Mouse (Mus musculus) lung, postnatal 14 days (tissue): ENCODE results near the gene Med21.

Experiments used
- DNase-seq: peaks from one replicate; pipeline ENCODE4 v3.0.0; 2021

Gene Med21

GRCm38 (mm10) chr6:146685781-146686308 is 43.5 kb downstream of the Med21 start:
- DNase-seq = peak; percentile 74

DNA sequence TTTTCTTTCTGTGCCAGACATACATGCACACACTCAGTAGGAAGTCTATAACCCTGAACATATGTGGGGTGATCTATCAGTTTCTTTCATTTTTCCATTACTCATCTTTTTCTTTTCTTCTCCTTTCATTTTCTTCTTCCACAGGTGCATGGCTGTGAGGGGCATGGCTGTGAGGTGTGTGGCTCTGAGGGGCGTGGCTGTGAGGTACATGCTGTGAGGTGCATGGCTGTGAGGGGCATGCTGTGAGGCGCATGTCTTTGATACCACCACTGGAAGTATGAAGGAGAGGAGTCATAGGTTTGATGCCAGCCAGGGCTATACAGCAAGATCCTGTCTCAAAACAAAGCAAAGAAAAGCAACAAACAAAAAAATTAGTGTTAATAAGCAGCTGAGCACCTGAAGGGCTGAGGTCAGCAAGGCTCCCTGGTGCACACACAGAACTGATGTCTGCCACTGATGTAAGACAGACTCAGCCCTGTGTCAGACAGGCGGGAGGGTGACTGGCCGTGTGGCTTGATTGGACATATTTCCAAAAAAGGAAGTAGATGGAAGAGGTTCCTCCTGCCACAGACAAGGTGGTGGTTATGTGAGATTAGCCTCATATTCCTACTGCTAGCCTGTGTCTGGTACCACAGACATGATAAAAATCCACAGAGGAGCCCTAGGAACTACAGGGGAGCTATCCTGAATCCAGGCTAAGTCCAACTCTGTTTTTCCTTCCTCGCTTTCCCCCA is 44.3 kb downstream of the Med21 start:
- DNase-seq = no peak

- DNase-seq = no peak
These were observed 45.7 kb downstream of the Med21 start for GRCm38 (mm10) chr6:146688010-146688409.

GRCm38 (mm10) chr6:146688861-146689260 is 46.5 kb downstream of the Med21 start:
- DNase-seq = no peak

- DNase-seq = no peak
These were observed 55.4 kb downstream of the Med21 start for GRCm38 (mm10) chr6:146697767-146698166.

GRCm38 (mm10) chr6:146698376-146698775 is 56.0 kb downstream of the Med21 start:
- no peak for DNase-seq
